Mouse (Mus musculus): ENCODE measurements at regions not wholly inside any gene's neighbourhood (a gene's known extent, or its start where the extent isn't known, plus 50 kb on each side); places are given as distances from the start of the nearest gene placed in this dataset.

GRCm38 (mm10) chr2:174848981-174849681 is 88.7 kb downstream of the Edn3 start:
- Histone ChIP-seq H3K9me3 (no peaks in the 10 kb centered on the region; the same call in 1 of the 2 replicates), H3K27me3 (replicated peaks) (peaks cover 9% of the 10 kb centered on the region), H3K4me1 (peaks cover 7% of the 10 kb centered on the region; the same call in 1 of the 2 replicates), H3K36me3 (replicated peaks; ENCODE audit: low read length) (no peaks in the 10 kb centered on the region), H3K4me3 (replicated peaks) (no peak overlapping the region)
- TF ChIP-seq FLI1 (IDR thresholded peaks at IDR 0.05; ENCODE audit: low read length) (no peak), GATA1 (IDR thresholded peaks at IDR 0.05; ENCODE audit: borderline replicate concordance, low read length) (no peak)

- Histone ChIP-seq H3K4me3 (replicated peaks) (no peak overlapping the region), H3K9me3 (no peaks in the 10 kb centered on the region; the same call in 1 of the 2 replicates)
Observed at GRCm38 (mm10) chr2:174850860-174851259, 90.4 kb downstream of the Edn3 start.

GRCm38 (mm10) chr2:174851525-174852330 is 91.3 kb downstream of the Edn3 start:
- Histone ChIP-seq H3K4me3 (replicated peaks) (peak overlapping the region; percentile 70), H3K27me3 (replicated peaks) (peaks cover 20% of the 10 kb centered on the region), H3K36me3 (replicated peaks; ENCODE audit: low read length) (no peaks in the 10 kb centered on the region), H3K9me3 (no peaks in the 10 kb centered on the region), H3K4me1 (peaks cover 7% of the 10 kb centered on the region; the same call in 1 of the 2 replicates)
- no peak for TF ChIP-seq FLI1 (IDR thresholded peaks at IDR 0.05; ENCODE audit: low read length)
- no peak for TF ChIP-seq GATA1 (IDR thresholded peaks at IDR 0.05; ENCODE audit: borderline replicate concordance, low read length)

More at GRCm38 (mm10) chr2:174850860-174851259, 90.4 kb downstream of the Edn3 start:
- peaks cover 15% of the 10 kb centered on the region for H3K27me3 ChIP-seq (replicated peaks)
- TF ChIP-seq GATA1 (IDR thresholded peaks at IDR 0.05; ENCODE audit: borderline replicate concordance, low read length) = no peak
- TF ChIP-seq FLI1 (IDR thresholded peaks at IDR 0.05; ENCODE audit: low read length) = no peak
- H3K4me1 ChIP-seq = peaks cover 7% of the 10 kb centered on the region; the same call in 1 of the 2 replicates
- H3K36me3 ChIP-seq (replicated peaks; ENCODE audit: low read length) = no peaks in the 10 kb centered on the region

- H3K4me1 ChIP-seq = peaks cover 7% of the 10 kb centered on the region; the same call in 1 of the 2 replicates
- no peaks in the 10 kb centered on the region for H3K36me3 ChIP-seq (replicated peaks; ENCODE audit: low read length)
- no peak overlapping the region for H3K4me3 ChIP-seq (replicated peaks)
- no peaks in the 10 kb centered on the region for H3K9me3 ChIP-seq
- TF ChIP-seq FLI1 (IDR thresholded peaks at IDR 0.05; ENCODE audit: low read length) = no peak
- peaks cover 26% of the 10 kb centered on the region for H3K27me3 ChIP-seq (replicated peaks)
Observed at GRCm38 (mm10) chr2:174853786-174854185, 93.4 kb downstream of the Edn3 start.

GRCm38 (mm10) chr2:174855548-174855947 is 95.1 kb downstream of the Edn3 start:
- Histone ChIP-seq H3K27me3 (replicated peaks) (peaks cover 25% of the 10 kb centered on the region), H3K4me1 (peaks cover 7% of the 10 kb centered on the region; the same call in 1 of the 2 replicates), H3K9me3 (no peaks in the 10 kb centered on the region), H3K4me3 (replicated peaks) (no peak overlapping the region), H3K36me3 (replicated peaks; ENCODE audit: low read length) (no peaks in the 10 kb centered on the region)
- TF ChIP-seq FLI1 (IDR thresholded peaks at IDR 0.05; ENCODE audit: low read length) (no peak), GATA1 (IDR thresholded peaks at IDR 0.05; ENCODE audit: borderline replicate concordance, low read length) (no peak)

GRCm38 (mm10) chr2:174856135-174856534 is 95.7 kb downstream of the Edn3 start:
- TF ChIP-seq GATA1 (IDR thresholded peaks at IDR 0.05; ENCODE audit: borderline replicate concordance, low read length) (no peak), FLI1 (IDR thresholded peaks at IDR 0.05; ENCODE audit: low read length) (no peak)
- Histone ChIP-seq H3K36me3 (replicated peaks; ENCODE audit: low read length) (no peaks in the 10 kb centered on the region), H3K9me3 (no peaks in the 10 kb centered on the region), H3K27me3 (replicated peaks) (peaks cover 23% of the 10 kb centered on the region), H3K4me3 (replicated peaks) (peak overlapping the region; percentile 2), H3K4me1 (peaks cover 7% of the 10 kb centered on the region; the same call in 1 of the 2 replicates)

GRCm38 (mm10) chr2:174858011-174858834 is 97.8 kb downstream of the Edn3 start:
- Histone ChIP-seq H3K4me1 (no peaks in the 10 kb centered on the region), H3K36me3 (replicated peaks; ENCODE audit: low read length) (no peaks in the 10 kb centered on the region), H3K27me3 (replicated peaks) (peaks cover 17% of the 10 kb centered on the region), H3K9me3 (no peaks in the 10 kb centered on the region), H3K4me3 (replicated peaks) (no peak overlapping the region)
- TF ChIP-seq GATA1 (IDR thresholded peaks at IDR 0.05; ENCODE audit: borderline replicate concordance, low read length) (no peak), FLI1 (IDR thresholded peaks at IDR 0.05; ENCODE audit: low read length) (no peak)

GRCm38 (mm10) chr2:174858835-174859215 is 98.4 kb downstream of the Edn3 start:
- Histone ChIP-seq H3K4me3 (replicated peaks) (no peak overlapping the region), H3K27me3 (replicated peaks) (peaks cover 17% of the 10 kb centered on the region), H3K36me3 (replicated peaks; ENCODE audit: low read length) (no peaks in the 10 kb centered on the region), H3K4me1 (no peaks in the 10 kb centered on the region), H3K9me3 (no peaks in the 10 kb centered on the region)
- TF ChIP-seq FLI1 (IDR thresholded peaks at IDR 0.05; ENCODE audit: low read length) = no peak
- TF ChIP-seq GATA1 (IDR thresholded peaks at IDR 0.05; ENCODE audit: borderline replicate concordance, low read length) = no peak

- TF ChIP-seq GATA1 (IDR thresholded peaks at IDR 0.05; ENCODE audit: borderline replicate concordance, low read length) (no peak), FLI1 (IDR thresholded peaks at IDR 0.05; ENCODE audit: low read length) (no peak)
- no peaks in the 10 kb centered on the region for H3K9me3 ChIP-seq
- no peak overlapping the region for H3K4me3 ChIP-seq (replicated peaks)
- no peaks in the 10 kb centered on the region for H3K36me3 ChIP-seq (replicated peaks; ENCODE audit: low read length)
- H3K27me3 ChIP-seq (replicated peaks) = peaks cover 17% of the 10 kb centered on the region
- H3K4me1 ChIP-seq = no peaks in the 10 kb centered on the region
Observed at GRCm38 (mm10) chr2:174859533-174859932, 99.1 kb downstream of the Edn3 start.
